Mouse (Mus musculus) olfactory bulb, adult 2 months (tissue): Measurements from ENCODE around the gene A130010J15Rik.

Experiments
- CTCF ChIP-seq: fragments of 200-500 bp; IDR thresholded peaks from 2 replicates; pipeline ENCODE4 v1.5.1; 2012; ENCODE audit warnings: low read depth, mild to moderate bottlenecking, low read length, moderate library complexity; ENCODE audit not compliant: insufficient read depth
- POLR2A ChIP-seq: fragments of 200-500 bp; IDR thresholded peaks from 2 replicates; pipeline ENCODE4 v1.6.1; 2012; ENCODE audit warnings: mild to moderate bottlenecking, low read depth, low read length, moderate library complexity; ENCODE audit not compliant: insufficient read depth

DNA sequence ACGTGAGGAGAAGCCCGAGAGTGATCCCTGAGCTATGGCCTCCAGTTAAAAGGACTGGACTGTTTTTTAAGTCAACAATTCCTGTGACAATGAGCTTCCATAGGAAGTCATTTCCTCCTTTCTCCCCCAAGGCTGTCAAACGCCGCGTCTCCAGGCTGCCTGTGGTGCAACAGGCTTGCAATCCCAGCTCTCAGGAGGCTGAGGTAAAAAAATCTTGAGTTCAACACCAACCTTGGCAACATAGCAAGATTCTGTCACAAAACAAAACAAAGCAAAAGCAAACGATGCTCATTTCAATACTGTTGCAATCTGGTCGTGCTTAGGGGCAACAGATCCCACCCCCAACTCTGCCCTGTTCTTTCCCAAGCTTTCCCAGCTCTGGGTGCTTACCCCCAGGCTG, 29.8 kb upstream of the A130010J15Rik start:
- TF ChIP-seq CTCF = no peak
- TF ChIP-seq POLR2A = no peak
